Mouse (Mus musculus): Measurements from ENCODE around the gene Prom1.
A peak's percentile ranks its signal among the peaks of the same experiment; 100 is the strongest.

Gene Prom1

DNA sequence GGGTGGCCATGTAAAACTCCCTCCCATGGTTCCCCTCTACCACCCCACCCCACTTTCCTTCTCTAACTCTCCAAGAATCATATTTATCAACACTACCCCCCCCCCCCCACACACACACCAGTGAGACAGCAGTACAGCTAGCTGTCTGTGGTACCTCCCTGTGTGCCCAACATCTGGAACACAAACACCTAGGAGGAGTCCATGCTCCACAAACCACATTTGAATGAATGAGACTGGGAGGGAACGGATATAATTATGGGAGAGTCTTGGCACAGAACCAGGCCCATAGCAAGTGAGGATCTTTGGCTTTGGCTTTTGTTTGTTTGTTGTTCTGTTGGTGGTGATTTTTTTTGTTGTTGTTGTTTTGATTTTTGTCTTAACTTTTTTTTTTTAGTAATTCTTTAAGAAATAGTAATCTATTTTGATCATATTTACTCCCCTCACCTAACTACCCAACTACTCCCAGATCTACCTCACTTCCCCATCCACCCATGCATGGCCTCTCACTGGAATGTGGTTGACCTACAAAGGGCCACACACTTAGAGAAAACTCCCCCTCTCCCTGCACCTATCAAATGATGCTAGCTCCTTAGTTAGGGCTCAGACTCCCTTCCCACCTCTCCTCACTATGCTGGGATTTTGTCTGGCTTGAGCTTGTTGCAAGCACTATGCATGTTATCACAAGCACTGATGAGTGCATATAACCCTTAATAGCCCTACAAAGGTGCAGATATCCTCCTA is 124.8 kb downstream of the Prom1 start:
- DNase-seq (ENCODE audit: low read depth, low spot score): no peak

DNA sequence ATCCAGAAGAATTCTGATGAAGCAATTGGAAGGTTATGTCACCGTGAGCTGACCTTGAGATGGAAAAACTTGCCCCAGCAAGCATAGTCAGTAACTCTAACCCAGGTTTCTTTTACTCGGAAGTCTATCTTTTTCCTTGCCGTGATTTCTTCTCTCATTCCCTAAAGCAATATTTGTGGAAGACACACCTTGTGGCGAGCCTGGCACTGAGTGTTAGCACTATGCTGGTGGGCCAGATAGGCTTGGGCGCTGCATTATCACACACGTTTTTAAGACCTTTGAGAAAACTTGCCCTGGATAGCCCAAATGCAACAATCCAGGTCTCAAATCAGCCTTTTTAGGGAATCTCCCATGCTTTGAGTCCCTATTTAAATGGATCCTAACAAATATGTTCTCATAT is 127.7 kb downstream of the Prom1 start:
- DNase-seq (ENCODE audit: low read depth, low spot score): no peak

DNA sequence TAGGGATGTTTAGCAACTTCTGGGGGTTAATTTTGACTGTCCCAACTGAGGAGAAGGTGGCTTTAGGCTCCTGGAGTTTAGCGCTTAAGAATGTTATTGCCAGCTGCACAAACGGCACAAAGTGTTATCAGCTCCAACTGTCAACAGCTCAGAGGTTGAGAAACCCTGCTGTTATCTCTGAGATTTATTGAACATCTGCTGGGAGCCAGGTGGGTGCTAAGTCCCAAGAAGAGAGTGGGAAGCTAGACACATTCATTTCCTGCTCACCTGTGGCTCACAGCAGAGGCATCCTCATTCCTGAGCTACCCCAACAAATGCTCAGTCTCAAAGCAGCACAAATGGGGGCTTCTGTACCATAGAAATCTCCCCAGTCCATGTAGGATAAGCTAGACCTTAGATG is 130.7 kb downstream of the Prom1 start:
- no peak for DNase-seq (ENCODE audit: low read depth, low spot score)

DNA sequence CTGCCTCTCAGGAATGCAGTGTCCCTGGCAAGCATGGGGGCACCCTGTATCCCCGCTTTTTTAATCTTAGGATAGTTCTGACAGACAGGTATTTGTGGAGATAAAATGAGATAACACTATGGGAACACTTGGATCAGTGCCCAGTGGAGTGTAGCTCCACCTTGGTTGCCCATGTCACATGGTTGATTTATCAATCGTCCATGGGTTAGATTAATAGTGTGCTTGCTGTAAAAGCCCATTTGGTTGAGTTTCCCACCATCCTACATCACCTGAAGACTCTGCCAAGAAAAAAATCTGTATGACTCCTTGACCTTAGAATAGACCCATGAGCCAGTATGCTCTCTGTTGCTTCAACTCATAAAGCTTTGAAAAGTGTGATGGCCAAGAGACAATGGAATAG is 131.3 kb downstream of the Prom1 start:
- DNase-seq (ENCODE audit: low read depth, low spot score): no peak

DNA sequence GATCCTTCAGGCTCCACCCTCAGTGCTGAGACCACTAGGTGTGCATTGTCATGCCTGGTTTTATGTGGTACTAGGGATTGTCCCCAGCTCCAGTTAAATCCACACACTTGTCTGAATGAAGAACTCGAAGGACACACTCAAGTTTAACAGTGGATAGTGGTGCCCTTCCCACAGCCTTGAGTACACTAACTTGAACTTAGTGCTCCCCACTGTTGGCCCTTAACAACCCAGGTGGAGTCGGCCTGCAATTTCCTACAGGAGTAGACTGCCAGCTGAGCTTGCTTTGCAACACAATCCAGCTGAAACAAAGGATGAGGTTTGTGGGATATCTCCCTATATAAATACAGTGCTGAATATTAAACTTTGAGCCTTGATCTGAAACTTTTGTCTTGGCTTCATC is 133.2 kb downstream of the Prom1 start:
- no peak for DNase-seq (ENCODE audit: low read depth, low spot score)

DNA sequence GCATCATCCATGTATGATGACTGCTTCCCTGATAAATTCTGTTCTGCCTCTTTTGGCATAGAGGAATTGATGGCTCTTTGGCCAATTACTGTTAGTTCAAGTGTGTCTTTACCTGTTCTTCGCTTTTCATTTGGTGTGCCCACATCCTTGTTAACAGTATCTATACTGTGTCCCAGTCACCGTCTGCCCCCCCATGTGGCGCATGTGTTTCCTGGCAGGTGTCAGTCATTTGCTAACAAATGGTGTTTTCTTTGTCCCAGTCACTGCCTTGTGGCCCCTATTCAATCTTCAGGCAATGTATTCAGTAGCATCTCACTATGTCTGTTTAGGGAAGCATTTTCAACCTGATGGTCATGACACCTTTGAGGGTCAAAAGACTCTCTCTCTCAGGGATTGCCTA is 140.8 kb downstream of the Prom1 start:
- DNase-seq (ENCODE audit: low read depth, low spot score): no peak

DNA sequence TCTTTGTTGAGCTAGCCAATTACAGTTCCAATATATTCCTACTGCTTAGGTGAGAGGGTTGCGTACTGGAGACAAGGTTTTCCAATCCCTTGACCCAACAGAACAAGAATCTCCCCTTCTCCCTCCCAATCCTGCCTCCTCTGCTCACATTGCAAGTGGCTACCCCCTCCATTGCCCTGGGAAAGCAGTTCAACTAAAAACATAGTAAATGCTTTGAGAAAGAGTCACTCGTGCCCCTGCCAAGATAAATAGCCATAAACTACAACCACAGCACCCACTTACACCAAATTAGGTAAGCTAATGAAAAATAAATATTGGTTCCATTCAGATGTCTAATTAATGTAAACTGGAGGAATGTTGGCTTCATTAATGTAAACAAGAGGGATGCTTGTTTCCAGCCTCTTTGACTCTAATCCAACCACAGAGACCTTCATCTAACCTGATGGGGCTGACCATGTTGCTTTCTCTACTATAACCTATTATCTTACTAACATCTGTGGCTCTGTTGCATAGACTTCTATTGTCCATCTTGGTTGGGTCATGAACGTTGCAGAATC is 141.9 kb downstream of the Prom1 start:
- DNase-seq (ENCODE audit: low read depth, low spot score): no peak

- no peak for DNase-seq (ENCODE audit: low read depth, low spot score)
Observed at GRCm38 (mm10) chr5:43953241-43953640, 148.6 kb downstream of the Prom1 start.

DNA sequence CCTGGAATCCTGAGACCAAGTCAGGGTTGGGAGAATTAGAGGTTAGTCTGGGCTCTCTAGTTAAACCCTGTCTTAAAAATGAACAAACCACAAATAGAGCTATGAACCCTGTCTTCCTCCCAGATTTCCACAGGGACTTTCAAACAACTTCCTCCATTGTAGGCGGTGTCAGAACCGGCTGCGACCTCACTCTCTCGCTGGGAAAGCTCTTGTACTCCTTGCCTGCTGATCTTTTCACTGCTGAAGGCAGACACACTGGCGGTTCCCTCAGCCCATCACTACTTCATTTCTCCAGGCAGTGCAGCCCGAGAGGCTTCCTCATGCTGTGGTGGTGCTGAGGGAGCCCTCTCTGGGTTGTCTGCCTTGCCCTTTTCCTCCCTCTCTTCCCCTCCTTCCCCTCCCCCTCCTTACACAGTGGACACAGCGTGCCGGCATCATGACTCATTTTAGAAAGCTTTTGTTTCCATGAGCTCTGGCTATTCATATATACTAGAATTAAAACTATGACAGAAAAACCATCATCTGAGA is 153.0 kb downstream of the Prom1 start:
- peak; percentile 40 for DNase-seq (ENCODE audit: low read depth, low spot score)

DNA sequence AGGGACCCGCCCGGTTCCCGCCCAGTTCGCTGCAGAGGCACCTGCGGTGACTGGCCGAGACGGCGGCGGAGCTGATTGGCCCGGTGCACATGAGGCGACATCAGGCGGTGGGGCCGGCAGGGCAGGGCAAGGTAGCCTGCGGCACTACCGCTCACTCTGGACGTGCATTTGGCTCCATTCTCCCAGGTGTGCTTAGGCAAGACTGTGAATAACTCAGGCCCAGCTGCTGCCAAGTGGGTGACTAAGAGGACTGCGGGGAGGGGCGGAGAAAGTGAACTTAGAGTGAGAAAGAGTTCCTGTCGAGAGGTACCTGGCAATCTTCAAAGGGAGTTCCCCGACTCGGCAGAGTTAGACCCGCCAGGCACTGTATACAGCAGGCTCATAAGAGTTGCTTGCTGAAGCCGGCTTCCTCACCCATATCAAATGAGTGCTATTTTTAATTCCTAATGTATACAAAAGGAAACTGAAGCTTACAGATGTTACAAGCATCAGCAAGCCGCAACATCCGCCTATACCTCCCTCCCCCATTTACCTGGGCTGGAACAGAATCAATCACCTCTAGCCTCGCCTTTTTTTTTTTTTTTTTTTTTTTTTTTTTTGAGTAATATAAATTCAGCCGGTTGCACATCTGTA is 153.6 kb downstream of the Prom1 start:
- DNase-seq (ENCODE audit: low read depth, low spot score): peak; percentile 81

DNA sequence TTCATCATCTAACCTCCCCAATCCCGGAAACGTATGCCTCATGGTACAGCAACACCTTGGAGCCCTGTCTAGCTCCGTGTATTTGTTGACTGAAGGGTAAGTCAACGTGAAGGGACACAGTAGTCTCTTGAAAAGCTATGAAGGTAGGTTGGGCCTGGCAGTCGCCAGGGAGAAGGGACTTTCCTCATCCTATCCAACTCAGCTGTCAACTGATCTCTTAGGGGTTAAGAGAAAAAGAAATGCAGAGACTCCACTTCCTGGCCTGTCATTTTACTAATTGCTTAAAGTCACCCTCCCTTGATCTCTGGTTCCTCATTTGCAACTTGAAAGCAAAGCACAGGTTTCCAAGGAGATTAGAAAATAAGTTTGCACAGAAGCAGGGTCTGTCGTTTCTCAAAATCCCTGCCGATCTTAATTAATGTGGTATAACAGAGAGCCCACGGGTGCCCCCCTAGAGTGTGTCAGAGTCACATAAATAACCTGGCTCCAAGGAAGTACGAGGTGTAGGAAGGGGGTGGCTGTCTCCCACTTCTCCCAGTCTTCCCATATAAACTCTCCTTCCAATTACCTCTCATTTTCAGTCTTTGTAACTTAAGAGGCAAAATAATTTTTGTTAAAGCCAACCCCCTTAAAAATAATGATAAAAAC is 154.4 kb downstream of the Prom1 start:
- DNase-seq (ENCODE audit: low read depth, low spot score): peak; percentile 26
